Mouse (Mus musculus): ENCODE data around the gene Cbr1. TPM values are rescaled to one million over a fixed set of nuclear protein-coding genes. Genes with fewer than 3 reads are reported as not detected.

Gene Cbr1
- 71.4 and 115 TPM in 2 replicates for polyA plus RNA-seq (2012; rRNA removed; ENCODE audit: low replicate concordance)

GRCm38 (mm10) chr16:93605553-93605952 lies at the start of gene Cbr1:
Cbr1 (plus strand) TSS chr16:93605853.

GRCm38 (mm10) chr16:93603439-93604212 lies 2.0 kb upstream of the Cbr1 start, which contains the start of gene Setd4:
Setd4 (minus strand) TSS chr16:93604063.

GRCm38 (mm10) chr16:93627761-93628400 lies 22.2 kb downstream of the Cbr1 start, which contains the start of gene Gm5678:
Gm5678 (plus strand) TSS chr16:93628097.

Other genes starting within 250 kb of the Cbr1 start
- gene Setd4, start 1.8 kb upstream of the Cbr1 start, polyA plus RNA-seq (2012; rRNA removed; ENCODE audit: low replicate concordance) = 9.4 and 9.8 TPM in 2 replicates
- not detected in 2 replicates for gene Gm5678, start 22.2 kb downstream of the Cbr1 start, polyA plus RNA-seq (2012; rRNA removed; ENCODE audit: low replicate concordance)
- 8.7 and 23.0 TPM in 2 replicates for gene Cbr3, start 77.4 kb downstream of the Cbr1 start, polyA plus RNA-seq (2012; rRNA removed; ENCODE audit: low replicate concordance)
- 47.9 and 48.3 TPM in 2 replicates for gene Dop1b, start 106.1 kb downstream of the Cbr1 start, polyA plus RNA-seq (2012; rRNA removed; ENCODE audit: low replicate concordance)
- gene Morc3, start 226.3 kb downstream of the Cbr1 start, polyA plus RNA-seq (2012; rRNA removed; ENCODE audit: low replicate concordance) = 5.0 and 10.6 TPM in 2 replicates